Mouse (Mus musculus): ENCODE data around the gene Sipa1l3. TPM values are rescaled to one million over a fixed set of nuclear protein-coding genes. Genes with fewer than 3 reads are reported as not detected.

Sipa1l3 gene
- polyA plus RNA-seq, 2 experiments = 16.2 to 39.0 TPM

DNA sequence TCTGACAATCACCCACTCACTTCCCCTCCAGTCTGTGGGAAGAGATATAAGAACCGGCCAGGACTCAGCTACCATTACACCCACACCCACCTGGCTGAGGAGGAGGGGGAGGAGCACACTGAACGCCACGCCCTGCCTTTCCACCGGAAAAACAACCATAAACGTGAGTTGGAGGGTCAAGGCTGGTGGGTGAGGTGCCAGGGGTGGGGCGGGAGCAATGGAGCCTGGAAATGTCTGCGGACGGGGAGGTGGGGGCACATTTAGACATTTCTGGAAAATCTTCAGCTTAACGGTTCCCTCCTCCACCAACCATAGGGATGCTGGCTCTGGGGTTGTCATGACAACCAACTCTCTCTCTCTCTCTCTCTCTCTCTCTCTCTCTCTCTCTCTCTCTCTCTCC is 205.4 kb downstream of the Sipa1l3 start:
- no peak for TF ChIP-seq POLR2A (IDR thresholded peaks at IDR 0.05; ENCODE audit: borderline replicate concordance, extremely low read depth, insufficient read depth, insufficient read length)
- no peak overlapping the region for H3K4me3 ChIP-seq (replicated peaks; ENCODE audit: low read length)
- peaks cover 69% of the 10 kb centered on the region for H3K4me1 ChIP-seq (ENCODE audit: control insufficient read depth, insufficient read depth, low read length)
- no peak overlapping the region for H3K4me2 ChIP-seq (replicated peaks; ENCODE audit: low read depth, low read length, severe bottlenecking)
- no peak for ATAC-seq (ENCODE audit: low FRiP score, low read depth)
- H3K9ac ChIP-seq (ENCODE audit: low read depth, low read length, severe bottlenecking) = no peak overlapping the region
- no peak for DNase-seq (ENCODE audit: low spot score)
- 21% methylated on average over 9 of the region's 9 CpGs for WGBS
- no peaks in the 10 kb centered on the region for H3K9me3 ChIP-seq (ENCODE audit: control insufficient read depth, low read length)
- H3K27me3 ChIP-seq (ENCODE audit: control insufficient read depth, insufficient read depth, low read length) = no peaks in the 10 kb centered on the region
- no peak overlapping the region for H3K27ac ChIP-seq (replicated peaks; ENCODE audit: low read depth, low read length)
- peaks cover 6% of the 10 kb centered on the region; the same call in 1 of the 2 replicates for H3K36me3 ChIP-seq (ENCODE audit: control insufficient read depth, insufficient read depth, low read length)

DNA sequence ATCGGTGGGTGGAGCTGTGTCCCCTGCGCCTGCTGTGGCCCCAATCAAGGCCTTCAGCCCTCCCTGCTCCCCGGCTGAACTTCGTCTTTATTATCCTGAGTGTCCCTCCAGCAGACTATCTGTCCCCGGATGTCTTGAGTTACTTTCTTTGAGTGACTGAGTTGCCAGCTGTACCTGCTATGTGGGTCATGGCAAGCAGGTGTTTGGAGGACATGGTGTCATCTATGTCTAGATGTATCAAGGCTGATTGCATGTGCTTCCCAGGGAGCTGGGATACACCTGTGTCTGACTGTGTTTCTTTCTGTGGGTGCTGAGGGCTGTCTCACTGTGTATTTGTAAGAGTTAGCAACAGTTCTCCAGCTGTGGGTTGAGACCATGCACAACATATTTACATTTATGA is 208.7 kb downstream of the Sipa1l3 start:
- H3K27ac ChIP-seq (replicated peaks; ENCODE audit: low read depth, low read length) = peak overlapping the region; percentile 55; the same call in 1 of the 2 replicates
- peak overlapping the region; percentile 67 for H3K9ac ChIP-seq (ENCODE audit: low read depth, low read length, severe bottlenecking)
- peaks cover 7% of the 10 kb centered on the region; the same call in 1 of the 2 replicates for H3K27me3 ChIP-seq (ENCODE audit: control insufficient read depth, insufficient read depth, low read length)
- peaks cover 6% of the 10 kb centered on the region; the same call in 1 of the 2 replicates for H3K36me3 ChIP-seq (ENCODE audit: control insufficient read depth, insufficient read depth, low read length)
- H3K4me3 ChIP-seq (replicated peaks; ENCODE audit: low read length) = peak overlapping the region; percentile 62
- TF ChIP-seq POLR2A (IDR thresholded peaks at IDR 0.05; ENCODE audit: borderline replicate concordance, extremely low read depth, insufficient read depth, insufficient read length) = no peak
- ATAC-seq (ENCODE audit: low FRiP score, low read depth) = no peak
- WGBS = 6% methylated on average over 5 of the region's 5 CpGs
- no peak for DNase-seq (ENCODE audit: low spot score)
- peaks cover 53% of the 10 kb centered on the region for H3K4me1 ChIP-seq (ENCODE audit: control insufficient read depth, insufficient read depth, low read length)
- no peaks in the 10 kb centered on the region for H3K9me3 ChIP-seq (ENCODE audit: control insufficient read depth, low read length)
- peak overlapping the region; percentile 95 for H3K4me2 ChIP-seq (replicated peaks; ENCODE audit: low read depth, low read length, severe bottlenecking)

GRCm38 (mm10) chr7:29309221-29309721 is 209.2 kb downstream of the Sipa1l3 start:
- Histone ChIP-seq H3K36me3 (ENCODE audit: control insufficient read depth, insufficient read depth, low read length) (peaks cover 6% of the 10 kb centered on the region; the same call in 1 of the 2 replicates), H3K9ac (ENCODE audit: low read depth, low read length, severe bottlenecking) (peak overlapping the region; percentile 67), H3K9me3 (ENCODE audit: control insufficient read depth, low read length) (no peaks in the 10 kb centered on the region), H3K27me3 (ENCODE audit: control insufficient read depth, insufficient read depth, low read length) (peaks cover 7% of the 10 kb centered on the region; the same call in 1 of the 2 replicates), H3K4me3 (replicated peaks; ENCODE audit: low read length) (peak overlapping the region; percentile 62), H3K27ac (replicated peaks; ENCODE audit: low read depth, low read length) (peak overlapping the region; percentile 55), H3K4me1 (ENCODE audit: control insufficient read depth, insufficient read depth, low read length) (peaks cover 53% of the 10 kb centered on the region), H3K4me2 (replicated peaks; ENCODE audit: low read depth, low read length, severe bottlenecking) (peak overlapping the region; percentile 95)
- TF ChIP-seq POLR2A (IDR thresholded peaks at IDR 0.05; ENCODE audit: borderline replicate concordance, extremely low read depth, insufficient read depth, insufficient read length) = no peak
- WGBS = under 1% methylated on average over 26 of the region's 36 CpGs
- DNase-seq (ENCODE audit: low spot score) (no peak), ATAC-seq (ENCODE audit: low FRiP score, low read depth) (peak; percentile 5; the same call in 1 of the 2 replicates)

- no peaks in the 10 kb centered on the region for H3K9me3 ChIP-seq (ENCODE audit: control insufficient read depth, low read length)
- no peak overlapping the region for H3K27ac ChIP-seq (replicated peaks; ENCODE audit: low read depth, low read length)
- H3K9ac ChIP-seq (ENCODE audit: low read depth, low read length, severe bottlenecking) = peak overlapping the region; percentile 53
- peak; percentile 92 for DNase-seq (ENCODE audit: low spot score)
- 3% methylated on average over 38 of the region's 42 CpGs for WGBS
- ATAC-seq (ENCODE audit: low FRiP score, low read depth) = peak; percentile 85
- H3K4me2 ChIP-seq (replicated peaks; ENCODE audit: low read depth, low read length, severe bottlenecking) = peak overlapping the region; percentile 95
- peaks cover 6% of the 10 kb centered on the region; the same call in 1 of the 2 replicates for H3K36me3 ChIP-seq (ENCODE audit: control insufficient read depth, insufficient read depth, low read length)
- peaks cover 7% of the 10 kb centered on the region; the same call in 1 of the 2 replicates for H3K27me3 ChIP-seq (ENCODE audit: control insufficient read depth, insufficient read depth, low read length)
- H3K4me3 ChIP-seq (replicated peaks; ENCODE audit: low read length) = peak overlapping the region; percentile 62
- peaks cover 43% of the 10 kb centered on the region for H3K4me1 ChIP-seq (ENCODE audit: control insufficient read depth, insufficient read depth, low read length)
- TF ChIP-seq POLR2A (IDR thresholded peaks at IDR 0.05; ENCODE audit: borderline replicate concordance, extremely low read depth, insufficient read depth, insufficient read length) = no peak
Measured at GRCm38 (mm10) chr7:29307350-29308104, 210.9 kb downstream of the Sipa1l3 start.

- no peak for TF ChIP-seq POLR2A (IDR thresholded peaks at IDR 0.05; ENCODE audit: borderline replicate concordance, extremely low read depth, insufficient read depth, insufficient read length)
- Histone ChIP-seq H3K9ac (ENCODE audit: low read depth, low read length, severe bottlenecking) (no peak overlapping the region), H3K4me1 (ENCODE audit: control insufficient read depth, insufficient read depth, low read length) (peaks cover 43% of the 10 kb centered on the region), H3K9me3 (ENCODE audit: control insufficient read depth, low read length) (no peaks in the 10 kb centered on the region), H3K27me3 (ENCODE audit: control insufficient read depth, insufficient read depth, low read length) (peaks cover 7% of the 10 kb centered on the region; the same call in 1 of the 2 replicates), H3K27ac (replicated peaks; ENCODE audit: low read depth, low read length) (no peak overlapping the region), H3K36me3 (ENCODE audit: control insufficient read depth, insufficient read depth, low read length) (peaks cover 3% of the 10 kb centered on the region; the same call in 1 of the 2 replicates), H3K4me2 (replicated peaks; ENCODE audit: low read depth, low read length, severe bottlenecking) (no peak overlapping the region), H3K4me3 (replicated peaks; ENCODE audit: low read length) (no peak overlapping the region)
- peak; percentile 67 for DNase-seq (ENCODE audit: low spot score)
- ATAC-seq (ENCODE audit: low FRiP score, low read depth) = no peak
- 36% methylated on average over 7 of the region's 7 CpGs for WGBS
Measured at GRCm38 (mm10) chr7:29306619-29307018, 211.8 kb downstream of the Sipa1l3 start.

All from limb, embryonic 14.5 days (tissue).